Comparison of ENCODE assay signal across 24 mouse cellular contexts in the genomic region with DNA sequence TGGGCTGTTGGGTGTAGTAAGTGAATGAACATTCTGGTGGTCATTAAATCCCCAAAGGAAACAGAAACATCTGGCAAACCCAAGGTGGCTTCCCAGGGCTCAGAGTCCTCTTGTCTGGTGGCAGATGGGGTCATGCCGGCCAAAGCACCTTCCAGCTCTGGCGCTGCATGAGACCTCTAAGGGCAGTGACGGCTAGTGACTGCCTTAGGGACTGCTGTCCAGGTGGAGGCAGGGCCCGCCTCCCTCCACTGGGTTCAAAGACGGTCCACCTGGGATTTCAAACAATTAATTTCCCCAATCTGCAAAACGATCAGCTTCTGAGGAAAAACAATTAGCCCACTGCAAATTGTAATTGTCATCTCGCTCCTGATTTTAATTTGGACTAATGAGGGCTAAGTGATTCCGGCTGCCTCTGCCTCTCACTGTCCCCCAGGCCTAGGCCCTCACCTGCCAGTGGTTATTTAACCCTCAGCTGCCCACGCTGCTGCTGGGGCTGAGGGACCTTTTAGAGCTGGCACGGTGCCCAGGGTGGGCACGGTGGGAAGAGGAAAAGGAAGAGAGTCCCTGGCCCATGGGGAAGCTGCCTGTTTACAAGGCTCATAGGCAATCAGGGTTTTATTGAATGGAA. TPM values are rescaled to one million over a fixed set of nuclear protein-coding genes. Genes with fewer than 3 reads are reported as not detected.
DNase-seq lines count a peak whose midpoint lies in the region; ATAC-seq and TF ChIP-seq lines count a peak whose summit lies in the region.
"Had no signal": no experiment of that assay in that cellular context is flagged by ENCODE, and none has a peak within 500 bp of the region (broad histone marks: within the 10 kb centered on the region; RNA-seq: fewer than 3 reads in every experiment).

No protein-coding gene starts in this region.

- H3K27me3 ChIP-seq in midbrain, embryonic 13.5 days, result no peaks in the 10 kb centered on the region
- no peaks in the 10 kb centered on the region for H3K27me3 ChIP-seq in midbrain, embryonic 11.5 days (ENCODE audit: control insufficient read depth, insufficient read depth, low read length)
- H3K27me3 ChIP-seq in hindbrain, postnatal 0 days (ENCODE audit: insufficient read depth, low read length), result no peaks in the 10 kb centered on the region
- H3K27me3 ChIP-seq: embryonic facial prominence, embryonic 12.5 days; forebrain, embryonic 15.5 days; stomach, embryonic 15.5 days had no signal

- no peaks in the 10 kb centered on the region for H3K9me3 ChIP-seq in midbrain, embryonic 13.5 days
- no peaks in the 10 kb centered on the region for H3K9me3 ChIP-seq in midbrain, embryonic 11.5 days (ENCODE audit: control insufficient read depth, low read length)
- H3K9me3 ChIP-seq in hindbrain, postnatal 0 days (ENCODE audit: low read length), result no peaks in the 10 kb centered on the region
- H3K9me3 ChIP-seq: embryonic facial prominence, embryonic 12.5 days; forebrain, embryonic 15.5 days; stomach, embryonic 15.5 days had no signal

- DNase-seq in embryo, embryonic 11 days, result peak; percentile 16
- DNase-seq in embryo, embryonic 10 days (ENCODE audit: low spot score), result no peak
- DNase-seq in midbrain, embryonic 11.5 days (ENCODE audit: low spot score, missing footprints), result no peak
- peak; percentile 42 for DNase-seq in hindbrain, postnatal 0 days (ENCODE audit: low spot score)
- DNase-seq in retina, postnatal 1 day, result peak; percentile 92
- DNase-seq in urinary bladder, postnatal 4 days (ENCODE audit: low spot score in 2 of 2), result no peak
- no peak for DNase-seq in urinary bladder, adult 2 months (ENCODE audit: low spot score)
- DNase-seq: adrenal gland, postnatal 14 days; cerebellum, adult 11-12 months; cerebellum, postnatal 25 days; kidney, adult 11 months; liver; liver, postnatal 0 days; lung, postnatal 10 days; thymus, adult 18-20 months had no signal

- 0 out of 2 replicates have a peak, but pooled peaks cover 5% of the 10 kb centered on the region for H3K36me3 ChIP-seq in midbrain, embryonic 13.5 days
- H3K36me3 ChIP-seq in midbrain, embryonic 11.5 days (ENCODE audit: control insufficient read depth, insufficient read depth, low read length), result no peaks in the 10 kb centered on the region
- H3K36me3 ChIP-seq in hindbrain, postnatal 0 days (ENCODE audit: insufficient read depth, low read length), result no peaks in the 10 kb centered on the region
- H3K36me3 ChIP-seq: embryonic facial prominence, embryonic 12.5 days; forebrain, embryonic 15.5 days; stomach, embryonic 15.5 days had no signal

- peak; percentile 64 for ATAC-seq in midbrain, embryonic 13.5 days
- ATAC-seq in midbrain, embryonic 11.5 days (ENCODE audit: low FRiP score), result no peak
- peak; percentile 57; the same call in 1 of the 2 replicates for ATAC-seq in hindbrain, postnatal 0 days
- ATAC-seq: forebrain, embryonic 15.5 days; liver, postnatal 0 days; Patski had no signal

- TF ChIP-seq CTCF in hindbrain, postnatal 0 days (IDR thresholded peaks at IDR 0.05; ENCODE audit: low read depth), result no peak

- H3K4me1 ChIP-seq in midbrain, embryonic 13.5 days (replicated peaks), result peaks cover 29% of the 10 kb centered on the region
- no peaks in the 10 kb centered on the region for H3K4me1 ChIP-seq in midbrain, embryonic 11.5 days (ENCODE audit: control insufficient read depth, insufficient read depth, low read length)
- 0 out of 2 replicates have a peak, but pooled peaks cover 11% of the 10 kb centered on the region for H3K4me1 ChIP-seq in hindbrain, postnatal 0 days (ENCODE audit: insufficient read depth, low read length)
- H3K4me1 ChIP-seq: stomach, embryonic 15.5 days had no signal

- WGBS in midbrain, embryonic 13.5 days, result 55% methylated on average over 11 of the region's 11 CpGs
- whole genome bisulfite sequencing in midbrain, embryonic 11.5 days, result 81% methylated on average over 11 of the region's 11 CpGs
- WGBS in hindbrain, postnatal 0 days, result 36% methylated on average over 11 of the region's 11 CpGs

- 0 out of 2 replicates have a peak overlapping the region, but pooled peaks have one; percentile 48 for H3K9ac ChIP-seq in midbrain, embryonic 13.5 days (replicated peaks)
- no peak overlapping the region for H3K9ac ChIP-seq in midbrain, embryonic 11.5 days (ENCODE audit: low read length)
- H3K9ac ChIP-seq in hindbrain, postnatal 0 days (replicated peaks; ENCODE audit: low read length), result no peak overlapping the region
- H3K9ac ChIP-seq: embryonic facial prominence, embryonic 12.5 days; forebrain, embryonic 15.5 days; liver, postnatal 0 days; stomach, embryonic 15.5 days had no signal

- no peak overlapping the region for H3K4me3 ChIP-seq in midbrain, embryonic 13.5 days (replicated peaks)
- H3K4me3 ChIP-seq in midbrain, embryonic 11.5 days (ENCODE audit: low read depth, low read length), result no peak overlapping the region
- no peak overlapping the region for H3K4me3 ChIP-seq in hindbrain, postnatal 0 days (ENCODE audit: low read length)
- H3K4me3 ChIP-seq: embryonic facial prominence, embryonic 12.5 days; erythroblast, embryonic 14.5 days; forebrain, embryonic 15.5 days; stomach, embryonic 15.5 days had no signal

- H3K27ac ChIP-seq in midbrain, embryonic 13.5 days, result peak overlapping the region; percentile 51; the same call in 1 of the 2 replicates
- H3K27ac ChIP-seq in midbrain, embryonic 11.5 days (ENCODE audit: low read depth, low read length), result no peak overlapping the region
- no peak overlapping the region for H3K27ac ChIP-seq in hindbrain, postnatal 0 days
- H3K27ac ChIP-seq: embryonic facial prominence, embryonic 12.5 days; forebrain, embryonic 15.5 days; stomach, embryonic 15.5 days had no signal

- no peak overlapping the region for H3K4me2 ChIP-seq in midbrain, embryonic 13.5 days (replicated peaks)
- H3K4me2 ChIP-seq in midbrain, embryonic 11.5 days, result no peak overlapping the region
- no peak overlapping the region for H3K4me2 ChIP-seq in hindbrain, postnatal 0 days (ENCODE audit: low read depth, low read length)
- H3K4me2 ChIP-seq: embryonic facial prominence, embryonic 12.5 days; forebrain, embryonic 15.5 days; stomach, embryonic 15.5 days had no signal

RNA-seq across cellular contexts. Expression of gene Lrrn2, which starts 30.5 kb away (rescaled TPM):
- polyA plus RNA-seq in midbrain, embryonic 13.5 days (2015; fragmentation: Nextera tagmentation; extraction: Ambion mirVana), result 29.8 and 30.3 TPM in 2 replicates
- 8.0 and 9.4 TPM in 2 replicates for polyA plus RNA-seq in midbrain, embryonic 11.5 days (2014; fragmentation: Nextera tagmentation; extraction: Ambion mirVana)
- total RNA-seq in hindbrain, postnatal 0 days (2014; rRNA removed), result 48.3 and 51.0 TPM in 2 replicates
- 60.0 and 64.7 TPM in 2 replicates for polyA plus RNA-seq in hindbrain, postnatal 0 days (2015; fragmentation: Nextera tagmentation; extraction: Ambion mirVana)
- polyA plus RNA-seq in urinary bladder, adult 2 months (2012; rRNA removed), result 2.5 and 2.9 TPM in 2 replicates
- total RNA-seq: megakaryocyte progenitor cell, adult 5-6 weeks; monocyte, adult 5-6 weeks; neutrophil, adult 5-6 weeks had no signal
- polyA plus RNA-seq: erythroblast, embryonic 14.5 days; liver, postnatal 0 days; Patski had no signal

Comparison
In these comparisons a context has a peak if more than half of its experiments do, and no peak if none do; other contexts are left out.
1. DNase-seq: peak in embryo, embryonic 11 days (single experiment), hindbrain, postnatal 0 days (single experiment) and retina, postnatal 1 day (single experiment); none in embryo, embryonic 10 days (single experiment), midbrain, embryonic 11.5 days (single experiment), urinary bladder, postnatal 4 days (0 of 2) and urinary bladder, adult 2 months (single experiment).